Mouse (Mus musculus): ENCODE measurements at regions not wholly inside any gene's neighbourhood (a gene's known extent, or its start where the extent isn't known, plus 50 kb on each side); places are given as distances from the start of the nearest gene placed in this dataset.

DNA sequence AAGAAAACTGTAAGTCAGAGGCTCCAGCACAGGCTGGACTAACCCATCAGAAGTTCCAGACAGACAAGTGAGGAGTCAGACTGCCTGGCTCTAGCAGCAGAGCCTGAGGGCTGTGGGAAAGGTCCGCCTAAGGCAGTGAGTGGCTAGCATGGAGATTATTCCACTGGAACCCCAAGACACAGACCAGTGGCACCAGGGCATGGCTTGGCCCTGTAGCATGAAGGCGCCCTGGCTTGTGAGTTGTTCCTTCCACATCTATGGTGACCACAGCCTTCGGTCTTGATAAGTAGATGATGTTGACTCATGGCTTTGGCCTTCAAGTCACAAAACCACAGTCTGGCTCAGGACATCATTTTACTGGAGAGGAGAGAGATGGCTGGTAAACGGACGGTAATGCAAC is 60.7 kb upstream of the Myl10 start:
- peak; percentile 27 for DNase-seq (ENCODE audit: low spot score)
- Histone ChIP-seq H3K4me1 (0 out of 2 replicates have a peak, but pooled peaks cover 2% of the 10 kb centered on the region), H3K27me3 (ENCODE audit: low read depth, poor library complexity, severe bottlenecking) (no peaks in the 10 kb centered on the region), H3K4me3 (no peak overlapping the region), H3K9me3 (replicated peaks) (no peaks in the 10 kb centered on the region), H3K27ac (no peak overlapping the region), H3K36me3 (no peaks in the 10 kb centered on the region)
- 89% methylated on average over 5 of the region's 5 CpGs for WGBS

DNA sequence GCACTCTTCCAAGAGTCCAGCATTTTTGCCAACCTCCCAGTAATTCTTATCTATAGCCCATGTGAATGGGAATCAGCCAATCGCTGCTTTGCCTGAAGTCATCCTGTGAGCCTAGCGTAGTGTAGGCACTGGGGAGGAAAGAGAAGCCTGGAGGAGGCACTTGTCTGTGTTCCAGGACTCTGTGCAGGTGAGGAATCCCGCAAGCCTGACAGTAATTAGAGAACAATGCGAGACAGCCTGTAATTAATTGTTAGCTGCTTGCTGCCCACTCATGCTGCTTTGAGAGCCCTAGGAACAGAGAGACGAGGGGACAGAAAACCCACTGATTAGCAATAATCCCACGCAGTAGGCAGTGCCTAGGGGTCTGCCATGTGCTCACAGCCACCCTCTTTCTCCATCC is 59.0 kb upstream of the Myl10 start:
- Histone ChIP-seq H3K4me1 (peaks cover 4% of the 10 kb centered on the region; the same call in 1 of the 2 replicates), H3K4me3 (no peak overlapping the region), H3K36me3 (no peaks in the 10 kb centered on the region), H3K27ac (no peak overlapping the region), H3K9me3 (replicated peaks) (no peaks in the 10 kb centered on the region), H3K27me3 (ENCODE audit: low read depth, poor library complexity, severe bottlenecking) (no peaks in the 10 kb centered on the region)
- peak; percentile 25 for DNase-seq (ENCODE audit: low spot score)
- 62% methylated on average over 6 of the region's 6 CpGs for WGBS

DNA sequence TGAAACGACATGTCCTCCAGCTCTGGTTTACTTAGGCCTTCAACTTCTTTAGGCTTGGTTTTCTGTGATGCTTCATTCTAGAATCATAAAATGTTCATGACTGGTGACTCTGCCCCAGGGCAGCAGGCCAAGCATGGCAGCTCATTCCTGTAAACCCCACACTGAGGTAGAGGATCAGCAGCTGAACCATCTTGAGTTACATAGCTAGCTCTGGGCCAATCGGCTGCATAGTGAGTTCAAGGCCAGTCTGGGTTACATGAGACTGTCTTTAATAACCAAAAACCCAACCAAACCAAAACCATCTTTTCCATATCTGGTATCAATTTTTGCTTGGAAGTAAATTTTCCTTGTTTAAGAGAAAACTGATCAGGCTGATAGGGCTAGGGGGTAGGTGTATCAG is 57.8 kb upstream of the Myl10 start:
- H3K4me1 ChIP-seq, result peaks cover 5% of the 10 kb centered on the region; the same call in 1 of the 2 replicates
- no peaks in the 10 kb centered on the region for H3K36me3 ChIP-seq
- H3K9me3 ChIP-seq (replicated peaks), result no peaks in the 10 kb centered on the region
- H3K27ac ChIP-seq, result no peak overlapping the region
- 88% methylated on average over 2 of the region's 2 CpGs for WGBS
- no peak overlapping the region for H3K4me3 ChIP-seq
- no peaks in the 10 kb centered on the region for H3K27me3 ChIP-seq (ENCODE audit: low read depth, poor library complexity, severe bottlenecking)
- no peak for DNase-seq (ENCODE audit: low spot score)

DNA sequence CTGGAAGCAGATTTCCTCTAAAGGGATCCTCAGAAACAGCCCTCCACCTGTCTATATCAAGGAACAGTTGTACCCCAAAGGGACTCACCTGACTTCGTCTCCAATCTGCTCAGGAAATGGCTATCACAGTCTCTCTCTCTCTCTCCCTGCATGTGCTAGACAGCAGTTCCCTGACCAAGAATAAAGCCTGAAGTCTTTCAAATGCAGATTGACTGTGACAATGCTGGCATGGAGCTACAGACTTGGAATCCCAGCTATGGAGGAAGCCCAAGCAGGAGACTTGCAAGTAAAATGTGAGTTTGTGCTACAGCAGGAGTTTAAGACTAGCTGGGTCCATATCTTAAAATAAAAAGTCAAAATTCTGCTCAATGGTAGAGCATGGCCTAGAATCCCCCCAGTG is 56.5 kb upstream of the Myl10 start:
- no peaks in the 10 kb centered on the region for H3K9me3 ChIP-seq (replicated peaks)
- no peak overlapping the region for H3K4me3 ChIP-seq
- whole genome bisulfite sequencing, result 82% methylated on average over 1 of the region's 1 CpGs
- peaks cover 5% of the 10 kb centered on the region; the same call in 1 of the 2 replicates for H3K4me1 ChIP-seq
- no peaks in the 10 kb centered on the region for H3K27me3 ChIP-seq (ENCODE audit: low read depth, poor library complexity, severe bottlenecking)
- H3K27ac ChIP-seq, result no peak overlapping the region
- no peaks in the 10 kb centered on the region for H3K36me3 ChIP-seq
- no peak for DNase-seq (ENCODE audit: low spot score)

DNA sequence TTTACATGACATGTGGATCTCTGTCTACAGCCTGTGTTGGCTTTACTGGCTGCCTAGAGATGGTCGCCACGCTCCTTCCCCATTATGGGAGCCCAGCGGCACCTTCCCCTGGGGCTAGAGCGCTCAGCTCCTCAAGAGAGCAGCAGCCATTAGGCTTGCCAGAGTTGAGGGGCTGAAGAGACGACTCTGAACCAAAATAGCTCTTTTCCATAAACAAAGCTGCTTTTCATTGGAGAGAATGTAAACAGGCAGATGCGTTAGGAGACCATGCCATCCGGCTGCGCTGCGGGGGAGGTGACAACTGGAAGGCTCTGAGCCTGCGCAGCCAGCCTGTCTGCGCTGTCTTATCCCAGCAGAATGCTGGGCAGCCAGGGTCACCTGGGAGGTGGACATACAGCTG is 55.1 kb upstream of the Myl10 start:
- Histone ChIP-seq H3K4me1 (peaks cover 5% of the 10 kb centered on the region; the same call in 1 of the 2 replicates), H3K27ac (no peak overlapping the region), H3K36me3 (no peaks in the 10 kb centered on the region), H3K4me3 (no peak overlapping the region), H3K9me3 (replicated peaks) (no peaks in the 10 kb centered on the region), H3K27me3 (ENCODE audit: low read depth, poor library complexity, severe bottlenecking) (no peaks in the 10 kb centered on the region)
- DNase-seq (ENCODE audit: low spot score), result no peak
- 64% methylated on average over 11 of the region's 11 CpGs for WGBS

DNA sequence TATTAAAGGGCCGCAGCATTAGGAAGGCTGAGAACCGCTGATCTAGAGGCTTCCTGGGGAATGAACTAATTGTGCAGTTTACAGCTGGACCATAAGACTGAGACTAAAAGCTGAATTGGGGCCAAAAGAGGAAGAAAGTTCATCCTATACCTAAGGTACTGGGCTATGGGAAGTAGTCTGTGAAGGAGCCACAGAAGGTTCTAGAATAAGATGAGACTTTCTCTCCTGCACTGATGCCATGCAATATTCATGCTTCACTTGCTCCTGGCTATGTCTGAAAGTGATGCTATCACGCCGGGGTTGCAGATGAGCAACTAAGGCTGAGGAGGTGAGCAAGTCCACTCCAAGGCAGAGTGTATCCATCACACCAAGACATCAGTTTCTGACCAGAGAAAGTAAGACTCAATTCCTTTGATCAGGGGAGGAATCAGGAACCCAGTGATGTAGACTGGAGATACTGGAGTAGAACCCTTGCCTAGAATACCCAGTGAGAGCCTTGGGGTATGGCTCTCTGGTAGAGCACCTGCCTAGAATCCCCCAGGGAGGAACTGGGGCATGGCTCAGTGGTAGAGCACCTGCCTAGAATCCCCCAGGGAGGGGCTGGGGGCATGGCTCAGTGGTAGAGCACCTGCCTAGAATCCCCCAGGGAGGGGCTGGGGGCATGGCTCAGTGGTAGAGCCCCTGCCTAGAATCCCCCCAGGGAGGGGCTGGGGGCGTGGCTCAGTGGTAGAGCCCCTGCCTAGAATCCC is 51.9 kb upstream of the Myl10 start:
- Histone ChIP-seq H3K9me3 (replicated peaks) (no peaks in the 10 kb centered on the region), H3K27me3 (ENCODE audit: low read depth, poor library complexity, severe bottlenecking) (no peaks in the 10 kb centered on the region), H3K36me3 (no peaks in the 10 kb centered on the region), H3K27ac (no peak overlapping the region), H3K4me3 (no peak overlapping the region), H3K4me1 (peaks cover 5% of the 10 kb centered on the region; the same call in 1 of the 2 replicates)
- DNase-seq (ENCODE audit: low spot score), result no peak
- WGBS, result 90% methylated on average over 5 of the region's 5 CpGs

DNA sequence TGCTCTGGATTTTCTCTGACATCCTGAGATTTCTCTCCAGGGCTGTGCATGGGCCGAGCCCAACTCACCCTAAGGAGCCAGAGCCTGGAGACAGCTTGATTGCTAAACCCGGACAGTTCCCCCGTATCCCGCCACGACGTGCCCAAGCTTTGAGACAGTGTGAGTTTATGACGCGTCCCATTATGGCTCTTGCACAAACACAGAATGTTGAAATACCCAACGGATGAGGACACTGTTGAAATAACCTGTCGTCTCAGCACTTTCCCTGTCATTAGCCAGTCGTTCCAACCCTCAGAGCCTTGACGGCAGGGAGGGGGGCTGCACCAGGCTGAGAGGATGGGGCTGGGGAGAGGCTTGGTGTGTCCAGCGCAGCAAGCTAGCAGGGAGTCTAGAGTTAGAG is 50.7 kb upstream of the Myl10 start:
- WGBS, result 68% methylated on average over 13 of the region's 13 CpGs

More for the DNA sequence above, 50.7 kb upstream of the Myl10 start:
- no peaks in the 10 kb centered on the region for H3K36me3 ChIP-seq
- DNase-seq (ENCODE audit: low spot score), result no peak
- H3K27ac ChIP-seq, result no peak overlapping the region
- no peaks in the 10 kb centered on the region for H3K9me3 ChIP-seq (replicated peaks)
- H3K4me3 ChIP-seq, result no peak overlapping the region
- peaks cover 5% of the 10 kb centered on the region; the same call in 1 of the 2 replicates for H3K4me1 ChIP-seq
- H3K27me3 ChIP-seq (ENCODE audit: low read depth, poor library complexity, severe bottlenecking), result no peaks in the 10 kb centered on the region

All from limb, embryonic 10.5 days (tissue).